Mouse (Mus musculus): ENCODE data around the gene Psmc3ip.

- no peak for TF ChIP-seq CTCF (IDR thresholded peaks at IDR 0.05; ENCODE audit: low read depth)
- no peak for TF ChIP-seq EP300 (IDR thresholded peaks at IDR 0.05; ENCODE audit: low read depth)
Observed at GRCm38 (mm10) chr11:101134217-101134865, 39.1 kb upstream of the Psmc3ip start.

Measured in liver, embryonic 14.5 days (tissue).